Mouse (Mus musculus) forebrain, embryonic 12.5 days (tissue): Measurements from ENCODE around the gene BC049715. TPM values are rescaled to one million over a fixed set of nuclear protein-coding genes. Genes with fewer than 3 reads are reported as not detected.
"Not testable (repeated sequence)": the region's sequence is repeated elsewhere in the genome, so short reads cannot be mapped to it uniquely, and the experiment has no call there.

Experiments
- ATAC-seq: fragments of 200-750 bp; cut with Nextera tagmentation; 2 replicates; pipeline ENCODE4 v1.8.0; 2017; ENCODE audit warnings: moderate TSS enrichment; ENCODE audit not compliant: low FRiP score
- H3K27ac ChIP-seq: fragments of 300-500 bp; sonication (generic); 2 replicates; pipeline ENCODE4 v1.5.1; 2016; ENCODE audit warnings: mild to moderate bottlenecking
- H3K27me3 ChIP-seq: fragments of 300-500 bp; sonication (generic); 2 replicates; pipeline ENCODE4 v1.6.1; 2016; ENCODE audit warnings: mild to moderate bottlenecking
- H3K36me3 ChIP-seq: fragments of 300-500 bp; sonication (generic); replicated peaks from 2 replicates; pipeline ENCODE4 v1.6.1; 2016; ENCODE audit warnings: mild to moderate bottlenecking
- H3K4me1 ChIP-seq: fragments of 300-500 bp; sonication (generic); 2 replicates; pipeline ENCODE4 v1.6.1; 2016
- H3K4me2 ChIP-seq: fragments of 300-500 bp; sonication (generic); 2 replicates; pipeline ENCODE4 v1.6.1; 2016; ENCODE audit warnings: mild to moderate bottlenecking, moderate library complexity
- H3K4me3 ChIP-seq: fragments of 300-500 bp; sonication (generic); replicated peaks from 2 replicates; pipeline ENCODE4 v1.5.1; 2016; ENCODE audit warnings: mild to moderate bottlenecking
- H3K9ac ChIP-seq: fragments of 300-500 bp; sonication (generic); 2 replicates; pipeline ENCODE4 v1.6.1; 2016; ENCODE audit warnings: mild to moderate bottlenecking
- H3K9me3 ChIP-seq: fragments of 300-500 bp; sonication (generic); 2 replicates; pipeline ENCODE4 v1.6.1; 2016
- WGBS: fragments of 180-500 bp; shearing (Covaris S2); methylation state at CpG from one replicate; pipeline ENCODE4 v1.1.7; 2016; 5-methylcytosine and 5-hydroxymethylcytosine counted together
- polyA plus RNA-seq: library from polyadenylated mRNA; unstranded; fragments of >200 nt; fragmentation: Nextera tagmentation; extraction: Ambion mirVana; gene quantifications from 2 replicates; pipeline ENCODE4 v1.2.1, GENCODE M21; 2016

The BC049715 gene
- polyA plus RNA-seq = 1.1 and 1.9 TPM in 2 replicates

GRCm38 (mm10) chr6:136827516-136827880 is at the start of gene BC049715:
Gene BC049715 (plus strand): TSS chr6:136827626.
- Histone ChIP-seq H3K27me3 (peaks cover 12% of the 10 kb centered on the region; the same call in 1 of the 2 replicates), H3K36me3 (peaks cover 23% of the 10 kb centered on the region), H3K9me3 (no peaks in the 10 kb centered on the region), H3K9ac (peak within 1 kb of the TSS; percentile 96), H3K27ac (peak within 1 kb of the TSS; percentile 81), H3K4me3 (peak within 1 kb of the TSS; percentile 99), H3K4me1 (peaks cover 9% of the 10 kb centered on the region), H3K4me2 (peak within 1 kb of the TSS; percentile 75)
- no peak; the same call in 1 of the 2 replicates for ATAC-seq
- WGBS = under 1% methylated on average over 34 of the region's 34 CpGs

- Histone ChIP-seq H3K4me2 (no peak within 1 kb of the TSS), H3K4me1 (no peaks in the 10 kb centered on the region), H3K27ac (no peak within 1 kb of the TSS), H3K27me3 (no peaks in the 10 kb centered on the region), H3K36me3 (no peaks in the 10 kb centered on the region), H3K4me3 (no peak within 1 kb of the TSS), H3K9me3 (no peaks in the 10 kb centered on the region), H3K9ac (no peak within 1 kb of the TSS)
- 87% methylated on average over 20 of the region's 20 CpGs for WGBS
- no peak for ATAC-seq
Measured at GRCm38 (mm10) chr6:136781377-136781986, 45.9 kb upstream of the BC049715 start, which contains the start of gene Gucy2c. Gene Gucy2c (minus strand): TSS chr6:136781765.

- no peak overlapping the region for H3K4me3 ChIP-seq
- H3K36me3 ChIP-seq = no peaks in the 10 kb centered on the region
- ATAC-seq = no peak
- no peaks in the 10 kb centered on the region for H3K4me1 ChIP-seq
- H3K9me3 ChIP-seq = no peaks in the 10 kb centered on the region
- WGBS = 85% methylated on average over 12 of the region's 12 CpGs
- H3K27ac ChIP-seq = no peak overlapping the region
- no peak overlapping the region for H3K9ac ChIP-seq
- H3K4me2 ChIP-seq = no peak overlapping the region
- H3K27me3 ChIP-seq = no peaks in the 10 kb centered on the region
Measured at GRCm38 (mm10) chr6:136782146-136782545, 45.3 kb upstream of the BC049715 start.

GRCm38 (mm10) chr6:136782761-136783160 is 44.7 kb upstream of the BC049715 start:
- no peaks in the 10 kb centered on the region for H3K36me3 ChIP-seq
- no peak overlapping the region for H3K9ac ChIP-seq
- no peak for ATAC-seq
- 81% methylated on average over 9 of the region's 9 CpGs for WGBS
- H3K9me3 ChIP-seq = no peaks in the 10 kb centered on the region
- H3K27ac ChIP-seq = no peak overlapping the region
- no peaks in the 10 kb centered on the region for H3K27me3 ChIP-seq
- no peak overlapping the region for H3K4me3 ChIP-seq
- no peaks in the 10 kb centered on the region for H3K4me1 ChIP-seq
- H3K4me2 ChIP-seq = no peak overlapping the region

- peaks cover 9% of the 10 kb centered on the region for H3K4me1 ChIP-seq
- no peaks in the 10 kb centered on the region for H3K36me3 ChIP-seq
- H3K4me3 ChIP-seq = no peak overlapping the region
- H3K4me2 ChIP-seq = no peak overlapping the region
- peaks cover 7% of the 10 kb centered on the region; the same call in 1 of the 2 replicates for H3K27me3 ChIP-seq
- no peak for ATAC-seq
- H3K9ac ChIP-seq = no peak overlapping the region
- no peak overlapping the region for H3K27ac ChIP-seq
- WGBS = 83% methylated on average over 5 of the region's 5 CpGs
- no peaks in the 10 kb centered on the region for H3K9me3 ChIP-seq
Measured at GRCm38 (mm10) chr6:136789391-136789971, 37.9 kb upstream of the BC049715 start.

- no peak overlapping the region for H3K9ac ChIP-seq
- peaks cover 7% of the 10 kb centered on the region; the same call in 1 of the 2 replicates for H3K27me3 ChIP-seq
- WGBS = 25% methylated on average over 16 of the region's 16 CpGs
- no peak for ATAC-seq
- peaks cover 9% of the 10 kb centered on the region for H3K4me1 ChIP-seq
- H3K9me3 ChIP-seq = no peaks in the 10 kb centered on the region
- peak overlapping the region; percentile 70 for H3K4me2 ChIP-seq
- H3K36me3 ChIP-seq = no peaks in the 10 kb centered on the region
- H3K27ac ChIP-seq = no peak overlapping the region
- H3K4me3 ChIP-seq = peak overlapping the region; percentile 40
Measured at GRCm38 (mm10) chr6:136792884-136793758, 34.3 kb upstream of the BC049715 start.

- 0 out of 2 replicates have a peak, but pooled peaks have one; percentile 41 for ATAC-seq
- no peak overlapping the region for H3K27ac ChIP-seq
- peak overlapping the region; percentile 70 for H3K4me2 ChIP-seq
- no peaks in the 10 kb centered on the region for H3K36me3 ChIP-seq
- peak overlapping the region; percentile 50 for H3K9ac ChIP-seq
- H3K9me3 ChIP-seq = no peaks in the 10 kb centered on the region
- peaks cover 9% of the 10 kb centered on the region for H3K4me1 ChIP-seq
- H3K4me3 ChIP-seq = peak overlapping the region; percentile 40
- 1% methylated on average over 24 of the region's 24 CpGs for WGBS
- peaks cover 7% of the 10 kb centered on the region; the same call in 1 of the 2 replicates for H3K27me3 ChIP-seq
Measured at GRCm38 (mm10) chr6:136793831-136794525, 33.4 kb upstream of the BC049715 start.

- H3K36me3 ChIP-seq = no peaks in the 10 kb centered on the region
- no peak overlapping the region for H3K4me2 ChIP-seq
- no peak overlapping the region for H3K9ac ChIP-seq
- no peak overlapping the region for H3K27ac ChIP-seq
- no peak overlapping the region for H3K4me3 ChIP-seq
- peaks cover 7% of the 10 kb centered on the region; the same call in 1 of the 2 replicates for H3K27me3 ChIP-seq
- H3K9me3 ChIP-seq = no peaks in the 10 kb centered on the region
- peaks cover 9% of the 10 kb centered on the region for H3K4me1 ChIP-seq
- WGBS = 59% methylated on average over 1 of the region's 1 CpGs
- no peak for ATAC-seq
Measured at GRCm38 (mm10) chr6:136795110-136795509, 32.3 kb upstream of the BC049715 start.

GRCm38 (mm10) chr6:136795850-136796249 is 31.6 kb upstream of the BC049715 start:
- H3K36me3 ChIP-seq = no peaks in the 10 kb centered on the region
- H3K4me1 ChIP-seq = peaks cover 9% of the 10 kb centered on the region
- WGBS = 51% methylated on average over 6 of the region's 6 CpGs
- no peaks in the 10 kb centered on the region for H3K9me3 ChIP-seq
- H3K4me2 ChIP-seq = no peak overlapping the region
- no peak overlapping the region for H3K27ac ChIP-seq
- H3K27me3 ChIP-seq = peaks cover 7% of the 10 kb centered on the region; the same call in 1 of the 2 replicates
- ATAC-seq = no peak
- H3K4me3 ChIP-seq = no peak overlapping the region
- H3K9ac ChIP-seq = no peak overlapping the region

GRCm38 (mm10) chr6:136797874-136798693 is 29.3 kb upstream of the BC049715 start:
- H3K27ac ChIP-seq, H3K9me3 ChIP-seq, H3K36me3 ChIP-seq, H3K4me2 ChIP-seq, H3K4me3 ChIP-seq, ATAC-seq, H3K9ac ChIP-seq, H3K27me3 ChIP-seq: not testable (repeated sequence)
- WGBS = 90% methylated on average over 3 of the region's 3 CpGs
- H3K4me1 ChIP-seq = peaks cover 13% of the 10 kb centered on the region

- Histone ChIP-seq H3K4me1 (peaks cover 13% of the 10 kb centered on the region), H3K9me3 (no peaks in the 10 kb centered on the region), H3K27ac (no peak overlapping the region), H3K4me2 (no peak overlapping the region), H3K9ac (no peak overlapping the region), H3K4me3 (no peak overlapping the region), H3K36me3 (no peaks in the 10 kb centered on the region), H3K27me3 (no peaks in the 10 kb centered on the region)
- ATAC-seq = no peak
- 91% methylated on average over 8 of the region's 8 CpGs for WGBS
Measured at GRCm38 (mm10) chr6:136800710-136801109, 26.7 kb upstream of the BC049715 start.
